Mouse (Mus musculus): ENCODE results near the gene Bnc2. TPM values are rescaled to one million over a fixed set of nuclear protein-coding genes. Genes with fewer than 3 reads are reported as not detected.

The Bnc2 gene
- total RNA-seq (2017) = 0.48 TPM in 1 of 3 replicates, not detected in the others

DNA sequence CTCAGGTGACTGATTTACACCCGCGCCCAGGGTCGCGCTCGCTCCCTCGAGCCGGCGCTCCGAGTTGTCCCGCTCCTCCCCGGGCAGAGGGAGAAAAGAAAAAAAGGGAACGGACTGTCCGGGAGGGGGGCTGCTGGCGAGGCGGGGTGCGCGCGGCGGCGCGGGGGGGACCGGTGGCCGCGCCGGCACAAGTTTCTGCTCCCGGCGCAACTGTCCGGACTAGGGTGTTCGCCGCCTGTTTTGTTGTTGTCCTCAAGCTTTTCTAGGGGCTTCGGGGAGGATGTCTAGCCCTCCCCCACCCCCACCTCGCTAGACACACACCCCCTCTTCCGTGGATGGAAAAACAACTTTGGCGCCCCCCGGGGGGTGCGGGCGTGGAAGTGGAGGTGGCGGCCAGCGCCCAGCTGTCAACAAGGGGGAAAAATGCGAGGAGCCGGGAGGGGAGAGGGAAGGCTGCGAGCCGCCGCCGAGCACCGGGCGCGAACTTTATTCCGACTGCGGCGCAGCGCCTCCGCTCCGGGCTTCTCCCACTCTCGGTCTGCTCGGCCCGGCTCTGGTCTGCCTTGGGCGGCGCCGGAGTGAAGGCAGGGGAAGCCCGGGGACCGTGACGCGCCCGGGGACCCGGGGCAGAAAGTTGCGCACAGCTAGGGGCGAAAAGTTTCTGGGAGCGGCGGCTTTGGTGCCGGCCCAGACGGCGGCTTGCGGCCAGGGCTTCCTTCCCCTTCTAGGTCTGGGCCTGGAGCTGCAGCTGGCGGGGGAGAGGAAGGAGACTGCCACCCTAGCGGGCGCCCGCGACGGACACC, at the start of gene Bnc2:
Gene Bnc2 (minus strand): TSS at position 105 of the 803 bp plus-strand sequence.
- ATAC-seq (replicated peaks; ENCODE audit: insufficient number of reproducible peaks, low FRiP score, low TSS enrichment, poor library complexity, severe bottlenecking) = no peak

DNA sequence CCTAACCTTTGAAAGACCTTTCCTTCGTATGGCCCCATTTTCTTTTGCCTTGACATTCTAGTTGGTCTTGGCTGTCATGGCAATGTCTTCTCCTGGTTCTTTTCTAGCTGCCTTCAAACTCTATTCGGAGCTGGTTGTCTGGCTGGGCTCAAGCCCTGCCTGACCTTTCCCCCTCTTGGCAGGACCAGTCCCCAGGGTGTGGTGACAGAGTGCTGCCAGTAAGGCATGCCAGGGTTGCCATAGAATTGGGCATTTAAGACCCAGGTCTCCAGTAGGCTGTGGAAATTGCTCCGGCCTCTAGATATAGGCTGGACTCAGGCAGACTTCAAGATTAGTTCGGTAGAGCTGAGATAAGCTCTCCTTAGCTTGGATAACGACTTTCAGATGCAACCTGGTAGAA, 32.9 kb upstream of the Bnc2 start:
- no peak for ATAC-seq (replicated peaks; ENCODE audit: insufficient number of reproducible peaks, low FRiP score, low TSS enrichment, poor library complexity, severe bottlenecking)

DNA sequence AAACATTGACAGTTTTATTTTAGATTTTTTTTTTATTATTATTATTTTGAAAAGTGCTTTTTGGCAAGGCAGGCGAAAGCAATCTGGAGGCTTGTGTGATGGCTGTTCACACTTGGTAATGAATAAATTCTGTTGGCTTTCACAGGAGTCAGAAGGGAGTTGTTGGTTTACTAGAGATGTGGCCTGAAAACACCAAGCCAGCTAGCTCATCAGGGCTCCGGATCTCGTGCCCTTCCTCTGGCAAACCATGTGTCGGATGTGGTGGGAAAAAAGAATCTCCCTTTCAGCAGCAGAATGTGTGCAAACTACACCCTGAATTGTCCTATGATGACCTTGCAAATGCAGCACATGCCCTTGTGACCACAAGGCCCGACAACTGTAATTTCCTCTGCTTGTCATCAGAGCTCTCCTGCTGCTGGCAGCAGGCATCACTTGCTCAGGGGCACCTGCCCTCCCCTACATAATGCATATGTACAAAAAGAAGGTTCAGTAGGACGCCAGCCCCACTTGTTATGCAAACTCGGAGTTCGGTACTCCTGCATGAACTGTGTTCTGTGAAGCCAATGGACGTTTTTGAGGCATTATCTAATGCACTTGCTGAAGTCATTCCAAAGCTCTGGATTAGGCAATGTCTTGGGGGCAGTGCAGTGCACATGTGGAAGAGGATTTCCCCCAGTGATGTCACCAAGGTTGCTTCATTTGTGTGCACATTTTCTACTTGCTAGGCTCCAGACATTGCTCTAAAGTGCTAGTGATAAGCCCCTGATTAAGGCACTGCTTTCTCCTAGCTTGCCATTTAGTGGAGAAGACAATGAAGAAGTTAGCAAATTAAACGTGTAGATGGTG, 10.7 kb upstream of the Bnc2 start:
- no peak for ATAC-seq (replicated peaks; ENCODE audit: insufficient number of reproducible peaks, low FRiP score, low TSS enrichment, poor library complexity, severe bottlenecking)

- no peak for ATAC-seq (replicated peaks; ENCODE audit: insufficient number of reproducible peaks, low FRiP score, low TSS enrichment, poor library complexity, severe bottlenecking)
These were observed 9.9 kb upstream of the Bnc2 start for GRCm38 (mm10) chr4:84685009-84685408.

GRCm38 (mm10) chr4:84675974-84676315, 870 bp upstream of the Bnc2 start:
- no peak for ATAC-seq (replicated peaks; ENCODE audit: insufficient number of reproducible peaks, low FRiP score, low TSS enrichment, poor library complexity, severe bottlenecking)

DNA sequence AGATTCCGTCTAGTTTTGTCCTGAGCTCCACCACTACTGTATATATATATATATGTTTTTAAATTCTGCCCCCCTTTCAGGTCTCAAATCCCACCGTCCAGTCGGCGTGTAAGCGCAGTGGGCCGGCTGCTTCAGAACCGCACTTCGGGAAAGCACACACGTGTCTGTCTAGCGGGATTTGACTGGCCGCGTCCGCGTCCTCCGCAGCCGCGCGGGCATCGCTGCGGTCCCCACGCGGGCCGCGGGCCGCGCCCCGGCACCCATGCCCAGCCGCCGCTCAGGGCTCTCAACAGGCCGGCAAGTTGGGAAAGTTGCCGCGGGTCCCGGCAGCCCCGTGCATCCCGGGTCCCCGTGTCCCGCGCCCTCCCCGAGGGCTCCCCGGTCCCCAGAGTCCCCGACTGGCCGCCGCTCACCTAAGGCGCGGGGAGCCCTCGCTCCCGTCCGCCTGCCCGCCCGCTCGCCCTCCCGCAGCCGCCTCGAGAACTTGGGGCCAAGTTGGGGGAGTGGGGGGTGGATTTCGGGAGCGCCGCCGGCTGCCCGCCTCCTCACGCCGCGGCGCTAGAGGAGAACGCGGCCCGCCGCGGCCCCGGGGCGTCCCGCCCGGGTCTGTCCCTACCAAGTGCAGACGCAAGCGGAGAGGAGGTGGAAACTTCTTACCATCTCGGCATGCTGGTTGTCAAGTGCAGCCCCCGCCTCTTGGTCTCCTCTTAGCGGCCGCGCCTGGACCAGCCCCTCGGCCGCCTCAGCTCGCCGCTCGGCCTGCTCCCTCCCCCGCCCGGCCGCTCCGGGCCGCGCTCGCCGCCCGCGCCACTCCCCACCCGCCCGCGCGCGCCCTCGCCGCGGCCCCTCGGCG, 531 bp downstream of the Bnc2 start:
- ATAC-seq (replicated peaks; ENCODE audit: insufficient number of reproducible peaks, low FRiP score, low TSS enrichment, poor library complexity, severe bottlenecking) = no peak

DNA sequence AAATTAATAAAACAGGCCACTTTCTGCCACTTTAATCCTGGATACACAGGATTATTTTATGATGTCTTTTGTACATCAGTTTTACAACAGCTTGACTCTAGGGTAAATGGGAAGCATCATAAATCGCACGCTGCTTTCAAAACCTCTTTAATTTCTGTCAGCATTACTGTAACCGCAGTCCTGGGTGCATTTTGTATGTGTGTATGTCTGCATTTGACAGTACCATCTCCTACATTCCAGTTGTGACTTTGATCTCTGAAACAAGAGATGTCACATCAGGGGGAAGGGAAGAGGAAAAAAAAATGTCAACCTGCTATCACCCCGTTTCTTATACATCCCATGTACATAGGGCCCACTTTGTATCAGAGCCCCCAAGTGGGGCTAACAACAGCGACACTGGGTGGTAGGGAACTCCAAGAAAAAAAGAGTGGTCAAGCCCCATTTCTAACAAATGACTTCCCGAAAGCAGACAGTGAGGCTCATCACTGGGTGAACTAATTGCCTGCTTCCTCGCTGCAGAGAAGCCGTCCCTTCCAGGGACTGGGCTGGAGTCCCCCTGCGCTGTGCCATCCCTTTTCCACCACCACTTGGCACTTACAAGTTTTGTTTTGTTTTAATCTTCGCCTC, 1.3 kb downstream of the Bnc2 start:
- no peak for ATAC-seq (replicated peaks; ENCODE audit: insufficient number of reproducible peaks, low FRiP score, low TSS enrichment, poor library complexity, severe bottlenecking)

GRCm38 (mm10) chr4:84672181-84672791, 2.8 kb downstream of the Bnc2 start:
- ATAC-seq (replicated peaks; ENCODE audit: insufficient number of reproducible peaks, low FRiP score, low TSS enrichment, poor library complexity, severe bottlenecking) = no peak

GRCm38 (mm10) chr4:84670996-84671395, 4.1 kb downstream of the Bnc2 start:
- ATAC-seq (replicated peaks; ENCODE audit: insufficient number of reproducible peaks, low FRiP score, low TSS enrichment, poor library complexity, severe bottlenecking) = no peak

GRCm38 (mm10) chr4:84669650-84670049, 5.4 kb downstream of the Bnc2 start:
- ATAC-seq (replicated peaks; ENCODE audit: insufficient number of reproducible peaks, low FRiP score, low TSS enrichment, poor library complexity, severe bottlenecking) = no peak

GRCm38 (mm10) chr4:84668949-84669605, 6.0 kb downstream of the Bnc2 start:
- ATAC-seq (replicated peaks; ENCODE audit: insufficient number of reproducible peaks, low FRiP score, low TSS enrichment, poor library complexity, severe bottlenecking) = no peak

- ATAC-seq (replicated peaks; ENCODE audit: insufficient number of reproducible peaks, low FRiP score, low TSS enrichment, poor library complexity, severe bottlenecking) = no peak
These were observed 6.8 kb downstream of the Bnc2 start for GRCm38 (mm10) chr4:84668226-84668625.

DNA sequence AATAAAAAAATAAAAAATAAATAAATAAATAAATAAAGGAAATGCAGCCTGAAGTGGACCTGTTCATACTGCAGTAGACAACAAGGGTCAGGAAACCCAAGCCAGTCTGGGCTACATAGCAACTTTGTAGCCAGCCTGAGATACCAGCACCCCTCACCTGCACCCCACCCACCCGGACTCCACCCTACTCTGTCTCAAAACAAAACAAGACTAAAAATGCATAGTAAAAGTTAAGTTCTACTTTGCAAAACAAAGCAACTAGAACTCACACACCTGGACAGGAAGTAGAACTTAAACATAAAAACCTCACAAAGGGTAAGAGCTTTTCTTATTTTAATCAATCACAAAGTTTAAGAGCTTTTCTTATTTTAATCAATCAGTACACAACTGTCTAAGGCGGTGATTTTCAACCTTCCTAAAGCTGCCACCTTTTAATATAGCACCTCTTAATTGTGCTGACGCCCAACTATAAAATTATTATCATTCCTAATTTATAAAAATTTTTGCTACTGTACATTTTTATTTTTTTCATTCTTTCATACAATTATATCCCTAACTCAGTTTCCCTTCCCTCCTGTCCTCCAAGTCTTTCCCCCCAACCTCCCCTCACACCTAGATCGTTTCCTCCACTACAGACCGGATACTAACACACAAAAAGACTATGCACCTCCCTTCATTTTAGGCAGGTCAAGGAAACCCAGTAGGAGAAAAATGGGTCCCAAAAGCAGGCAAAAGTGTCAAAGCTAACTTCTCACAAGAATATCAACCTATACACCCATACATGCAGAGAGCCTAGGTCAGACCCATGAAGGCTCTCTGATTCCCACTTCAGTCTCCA, 12.6 kb downstream of the Bnc2 start:
- ATAC-seq (replicated peaks; ENCODE audit: insufficient number of reproducible peaks, low FRiP score, low TSS enrichment, poor library complexity, severe bottlenecking) = no peak

DNA sequence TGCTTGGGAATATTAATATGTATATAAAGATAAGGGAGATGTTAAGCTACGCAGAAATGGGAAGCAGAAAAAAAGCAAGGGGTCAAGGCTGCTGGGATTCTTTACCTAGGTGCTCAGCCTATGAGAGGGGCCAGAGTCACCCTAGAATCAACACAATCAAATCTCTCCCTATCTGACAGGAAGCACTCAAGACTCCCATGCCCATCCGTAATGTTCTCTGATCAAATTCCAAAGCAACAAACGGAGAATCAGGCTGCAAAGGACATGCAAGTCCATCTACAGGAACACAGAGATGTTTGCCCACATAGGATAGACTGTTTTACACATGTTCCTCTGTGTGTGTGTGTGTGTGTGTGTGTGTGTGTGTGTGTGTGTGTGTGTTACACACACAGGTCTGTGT, 13.7 kb downstream of the Bnc2 start:
- no peak for ATAC-seq (replicated peaks; ENCODE audit: insufficient number of reproducible peaks, low FRiP score, low TSS enrichment, poor library complexity, severe bottlenecking)

GRCm38 (mm10) chr4:84651786-84652185, 23.3 kb downstream of the Bnc2 start:
- ATAC-seq (replicated peaks; ENCODE audit: insufficient number of reproducible peaks, low FRiP score, low TSS enrichment, poor library complexity, severe bottlenecking) = no peak

GRCm38 (mm10) chr4:84646576-84646975, 28.5 kb downstream of the Bnc2 start:
- no peak for ATAC-seq (replicated peaks; ENCODE audit: insufficient number of reproducible peaks, low FRiP score, low TSS enrichment, poor library complexity, severe bottlenecking)

GRCm38 (mm10) chr4:84639166-84639565, 35.9 kb downstream of the Bnc2 start:
- ATAC-seq (replicated peaks; ENCODE audit: insufficient number of reproducible peaks, low FRiP score, low TSS enrichment, poor library complexity, severe bottlenecking) = no peak

Measured in monocyte, adult 5-6 weeks (primary cell).